In genomic region chr2:17389379-17389778, GRCm38 (mm10) we compare ENCODE assay signal across 26 mouse cellular contexts.
DNase-seq lines count a peak whose midpoint lies in the region; ATAC-seq lines count a peak whose summit lies in the region.
"Had no signal": no experiment of that assay in that cellular context is flagged by ENCODE, and none has a peak within 500 bp of the region (broad histone marks: within the 10 kb centered on the region; RNA-seq: fewer than 3 reads in every experiment).

No protein-coding gene starts in this region.

- H3K9ac ChIP-seq in neural tube, embryonic 15.5 days (replicated peaks): no peak overlapping the region
- H3K9ac ChIP-seq: embryonic facial prominence, embryonic 13.5 days; forebrain, embryonic 12.5 days; forebrain, embryonic 15.5 days; hindbrain, embryonic 12.5 days; hindbrain, embryonic 15.5 days had no signal

- peak; percentile 55 for ATAC-seq in granulocyte monocyte progenitor cell, adult 5-6 weeks (replicated peaks; ENCODE audit: poor library complexity, severe bottlenecking)
- ATAC-seq in neural tube, embryonic 15.5 days (ENCODE audit: low FRiP score): no peak
- ATAC-seq: forebrain, embryonic 15.5 days had no signal

- no peaks in the 10 kb centered on the region for H3K4me1 ChIP-seq in neural tube, embryonic 15.5 days
- H3K4me1 ChIP-seq: embryonic facial prominence, embryonic 10.5 days; embryonic facial prominence, embryonic 13.5 days; forebrain, embryonic 12.5 days; forebrain, embryonic 15.5 days; hindbrain, embryonic 12.5 days; hindbrain, embryonic 15.5 days had no signal

- peak; percentile 30 for DNase-seq in 416B (ENCODE audit: low read depth)
- peak; percentile 45 for DNase-seq in A20 (ENCODE audit: low read depth, low spot score)
- DNase-seq in Muller cell, postnatal 12 days (ENCODE audit: inconsistent ontology term): peak; percentile 51
- DNase-seq in spleen, adult 18-20 months: no peak
- no peak for DNase-seq in ovary, postnatal 14 days (ENCODE audit: low spot score)
- DNase-seq in embryo, embryonic 9.5 days (ENCODE audit: extremely low spot score): no peak
- DNase-seq: adrenal gland, adult 2 months; adrenal gland, postnatal 25 days; B cell, adult 2 months; cerebellum, adult 11-12 months; cerebellum, adult 8-10 months; cerebellum, postnatal 10 days; cerebellum, postnatal 36 days; gastrocnemius, postnatal 10 days; gastrocnemius, postnatal 36 days; heart, adult 11 months had no signal

- no peaks in the 10 kb centered on the region for H3K9me3 ChIP-seq in neural tube, embryonic 15.5 days (replicated peaks)
- H3K9me3 ChIP-seq: embryonic facial prominence, embryonic 10.5 days; embryonic facial prominence, embryonic 13.5 days; forebrain, embryonic 12.5 days; forebrain, embryonic 15.5 days; hindbrain, embryonic 12.5 days; hindbrain, embryonic 15.5 days had no signal

- H3K27ac ChIP-seq in neural tube, embryonic 15.5 days (replicated peaks): no peak overlapping the region
- H3K27ac ChIP-seq: embryonic facial prominence, embryonic 10.5 days; embryonic facial prominence, embryonic 13.5 days; forebrain, embryonic 12.5 days; forebrain, embryonic 15.5 days; hindbrain, embryonic 12.5 days; hindbrain, embryonic 15.5 days had no signal

- no peak overlapping the region for H3K4me2 ChIP-seq in neural tube, embryonic 15.5 days
- H3K4me2 ChIP-seq: embryonic facial prominence, embryonic 13.5 days; forebrain, embryonic 12.5 days; forebrain, embryonic 15.5 days; heart, embryonic 11.5 days; hindbrain, embryonic 12.5 days; hindbrain, embryonic 15.5 days had no signal

- H3K27me3 ChIP-seq in neural tube, embryonic 15.5 days (replicated peaks): no peaks in the 10 kb centered on the region
- H3K27me3 ChIP-seq: embryonic facial prominence, embryonic 13.5 days; forebrain, embryonic 12.5 days; forebrain, embryonic 15.5 days; hindbrain, embryonic 12.5 days; hindbrain, embryonic 15.5 days had no signal

- 91% methylated on average over 4 of the region's 4 CpGs for WGBS in neural tube, embryonic 15.5 days

- H3K36me3 ChIP-seq in neural tube, embryonic 15.5 days: no peaks in the 10 kb centered on the region
- H3K36me3 ChIP-seq: embryonic facial prominence, embryonic 10.5 days; embryonic facial prominence, embryonic 13.5 days; forebrain, embryonic 12.5 days; forebrain, embryonic 15.5 days; hindbrain, embryonic 12.5 days; hindbrain, embryonic 15.5 days had no signal

- H3K4me3 ChIP-seq in neural tube, embryonic 15.5 days (replicated peaks): no peak overlapping the region
- H3K4me3 ChIP-seq: embryonic facial prominence, embryonic 10.5 days; embryonic facial prominence, embryonic 13.5 days; erythroblast, embryonic 14.5 days; forebrain, embryonic 12.5 days; forebrain, embryonic 15.5 days; hindbrain, embryonic 12.5 days; hindbrain, embryonic 15.5 days had no signal

Comparison
In these comparisons a context has a peak if more than half of its experiments do, and no peak if none do; other contexts are left out.
1. DNase-seq: peak in 416B (single experiment), A20 (single experiment) and Muller cell, postnatal 12 days (single experiment); none in spleen, adult 18-20 months (0 of 2), ovary, postnatal 14 days (single experiment) and embryo, embryonic 9.5 days (single experiment).